Mouse (Mus musculus) spleen, postnatal 10 days (tissue): ENCODE measurements around the gene Ano10.
"Not testable (repeated sequence)": the region's sequence is repeated elsewhere in the genome, so short reads cannot be mapped to it uniquely, and the experiment has no call there.

ENCODE experiments used
- DNase-seq, 2 experiments: peaks; one replicate each; pipeline ENCODE4 v3.0.0; 2021 to 2022; ENCODE audit warnings: low spot score in 2 of 2

Gene Ano10

GRCm38 (mm10) chr9:122294242-122294881 lies at the start of gene Ano10:
Ano10 (minus strand) TSS chr9:122294423.
- DNase-seq, result peak; percentile 75 to 96

DNA sequence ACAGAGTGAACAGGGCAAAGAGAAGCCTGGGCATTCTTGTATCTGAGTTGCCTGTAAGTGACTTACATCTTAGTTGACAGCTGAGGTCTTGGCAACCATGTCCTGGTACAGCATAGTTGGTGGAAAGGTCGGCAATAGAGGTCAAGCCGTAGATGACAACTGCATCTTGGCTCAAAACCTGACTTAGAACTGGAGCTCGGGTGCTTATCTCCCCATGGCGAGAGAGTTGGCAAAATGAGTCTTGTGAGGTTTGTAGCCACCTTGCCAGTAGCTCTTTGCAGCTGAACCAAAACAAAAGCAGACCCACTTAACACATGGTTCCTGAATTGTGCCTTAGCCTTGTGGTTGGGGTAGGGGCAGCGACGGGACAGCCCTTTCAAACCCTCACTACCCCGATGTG lies 49.2 kb upstream of the Ano10 start:
- no peak for DNase-seq

- DNase-seq, result no peak
Measured at GRCm38 (mm10) chr9:122339972-122340371, 45.7 kb upstream of the Ano10 start.

DNA sequence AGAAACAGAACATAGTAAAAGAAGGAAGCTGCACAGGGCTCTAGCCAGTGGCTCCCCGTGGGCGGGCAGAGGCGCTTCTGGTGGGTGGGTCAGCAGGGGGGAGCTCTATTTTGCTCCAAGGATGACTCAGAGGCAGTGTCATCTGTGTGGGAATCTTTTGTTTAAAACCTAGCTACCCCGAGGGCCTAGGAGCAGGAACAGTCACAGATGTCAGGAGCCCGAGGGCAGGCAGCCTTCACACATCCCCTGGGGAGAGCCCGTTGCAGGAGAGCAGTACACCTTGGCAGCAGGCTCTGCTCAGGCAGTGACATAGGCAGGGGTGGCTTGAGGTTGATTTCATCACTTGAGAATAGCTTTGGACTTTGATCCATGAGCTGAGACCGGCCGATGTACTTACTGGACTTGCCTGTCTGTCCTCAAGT lies 43.3 kb upstream of the Ano10 start:
- DNase-seq, result no peak

DNA sequence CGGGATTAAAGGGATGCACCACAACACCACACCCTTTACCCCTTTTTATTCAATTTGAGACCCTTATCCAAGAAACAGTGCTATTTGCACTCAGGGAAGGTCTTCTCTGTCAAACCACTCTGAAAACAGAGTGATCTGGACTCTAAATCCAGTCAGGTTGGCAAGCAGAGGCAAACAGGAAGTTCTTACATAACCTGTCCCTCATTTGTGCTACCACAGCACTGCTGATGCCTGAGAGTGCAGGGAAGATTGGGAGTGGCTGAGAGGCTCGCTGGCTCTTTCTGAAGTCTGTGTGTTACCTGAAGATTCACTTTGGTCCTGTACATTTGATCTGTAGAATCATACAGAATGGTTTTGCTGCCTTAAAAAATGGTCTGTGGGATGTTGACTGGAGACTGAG lies 42.5 kb upstream of the Ano10 start:
- DNase-seq, result no peak

- no peak for DNase-seq
Measured at GRCm38 (mm10) chr9:122328199-122328598, 34.0 kb upstream of the Ano10 start.

DNA sequence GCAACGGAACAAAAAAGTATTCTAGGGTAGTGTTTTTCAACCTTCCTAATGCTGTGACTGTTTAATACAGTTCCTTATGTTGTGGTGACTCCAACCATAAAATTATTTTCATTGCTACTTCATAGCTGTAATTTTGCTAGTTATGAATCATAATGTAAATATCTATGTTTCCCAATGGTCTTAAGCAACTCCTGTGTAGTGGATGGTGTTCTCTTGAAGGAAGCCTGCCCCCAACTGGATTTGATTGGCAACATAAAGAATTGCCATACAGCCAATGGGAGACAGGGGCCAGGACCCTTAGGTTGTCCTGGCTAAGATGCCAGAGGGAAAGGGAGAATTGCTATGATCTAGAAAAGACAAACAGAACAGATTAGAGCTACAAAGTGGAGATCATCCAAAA lies 31.8 kb upstream of the Ano10 start:
- no peak for DNase-seq

DNA sequence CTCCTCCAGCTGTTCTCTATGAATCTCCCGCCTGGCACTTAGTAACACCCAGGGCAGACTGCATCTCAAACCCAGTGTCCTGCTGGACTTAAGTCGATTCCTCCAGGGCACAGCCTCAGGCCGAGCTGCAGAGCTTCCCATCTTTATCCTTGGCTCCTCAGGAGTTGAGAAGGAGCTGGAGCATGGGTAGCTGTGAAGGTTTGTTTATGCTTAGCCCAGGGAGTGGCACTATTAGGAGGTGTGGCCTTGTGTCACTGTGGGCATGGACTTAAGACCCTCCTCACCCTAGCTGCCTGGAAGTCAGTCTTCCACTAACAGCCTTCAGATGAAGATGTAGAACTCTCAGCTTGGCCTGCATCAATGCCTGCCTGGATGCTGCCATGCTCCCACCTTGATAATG lies 28.1 kb upstream of the Ano10 start:
- DNase-seq, result no peak

GRCm38 (mm10) chr9:122320626-122321025 lies 26.4 kb upstream of the Ano10 start:
- no peak for DNase-seq

- DNase-seq, result no peak
Measured at GRCm38 (mm10) chr9:122316562-122316961, 22.3 kb upstream of the Ano10 start.

- no peak for DNase-seq
Measured at GRCm38 (mm10) chr9:122315501-122315900, 21.3 kb upstream of the Ano10 start.

GRCm38 (mm10) chr9:122314942-122315341 lies 20.7 kb upstream of the Ano10 start:
- no peak for DNase-seq

DNA sequence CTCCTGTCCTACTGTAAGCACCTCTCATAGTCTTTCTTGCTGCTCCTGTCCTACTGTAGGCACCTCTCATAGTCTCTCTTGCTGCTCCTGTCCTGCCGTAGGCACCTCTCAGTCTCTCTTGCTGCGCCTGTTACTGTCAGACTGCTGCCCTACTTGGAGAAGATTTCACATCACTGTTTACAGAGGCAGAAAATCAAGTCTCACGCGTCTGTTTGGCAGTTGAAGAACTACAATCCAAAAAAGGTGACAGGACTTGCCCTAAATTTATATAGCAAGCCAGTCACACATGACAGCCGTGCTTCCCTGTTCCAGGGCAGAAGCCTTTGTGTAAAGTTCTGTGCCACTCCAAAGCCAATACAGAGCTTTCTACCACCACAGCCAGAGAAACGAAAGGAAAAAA lies 20.2 kb upstream of the Ano10 start:
- no peak for DNase-seq

- DNase-seq, result not testable (repeated sequence)
Measured at GRCm38 (mm10) chr9:122313128-122313527, 18.9 kb upstream of the Ano10 start.

DNA sequence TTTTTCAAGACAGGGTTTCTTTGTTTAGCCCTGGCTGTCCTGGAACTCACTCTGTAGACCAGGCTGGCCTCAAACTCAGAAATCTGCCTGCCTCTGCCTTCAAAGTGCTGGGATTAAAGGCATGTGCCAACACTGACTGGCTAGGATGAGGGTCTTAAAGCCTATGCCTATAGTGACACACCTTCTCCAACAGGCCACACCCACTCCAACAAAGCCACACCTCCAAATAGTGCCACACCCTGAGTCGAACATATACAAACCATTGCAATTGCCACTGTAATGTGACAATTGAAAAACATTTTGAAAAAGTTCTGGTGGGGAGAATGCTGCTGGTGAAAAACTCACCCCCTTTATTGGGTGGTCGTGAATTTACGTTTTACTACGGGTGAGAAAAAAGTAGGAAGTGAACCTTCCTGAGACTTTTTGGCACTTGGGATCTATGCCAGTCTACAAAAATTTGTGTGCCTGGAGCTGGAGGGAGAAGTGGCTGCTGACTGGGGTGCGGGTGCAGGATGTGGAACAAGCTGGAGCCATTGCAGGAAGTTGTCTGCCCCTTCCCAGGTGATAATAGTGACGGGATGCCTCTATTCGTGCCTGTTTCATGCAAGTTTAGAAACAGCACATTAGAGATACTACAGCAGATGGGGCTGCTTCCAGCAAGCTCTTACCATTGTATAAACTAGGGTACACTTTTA lies 18.2 kb upstream of the Ano10 start:
- DNase-seq, result no peak

DNA sequence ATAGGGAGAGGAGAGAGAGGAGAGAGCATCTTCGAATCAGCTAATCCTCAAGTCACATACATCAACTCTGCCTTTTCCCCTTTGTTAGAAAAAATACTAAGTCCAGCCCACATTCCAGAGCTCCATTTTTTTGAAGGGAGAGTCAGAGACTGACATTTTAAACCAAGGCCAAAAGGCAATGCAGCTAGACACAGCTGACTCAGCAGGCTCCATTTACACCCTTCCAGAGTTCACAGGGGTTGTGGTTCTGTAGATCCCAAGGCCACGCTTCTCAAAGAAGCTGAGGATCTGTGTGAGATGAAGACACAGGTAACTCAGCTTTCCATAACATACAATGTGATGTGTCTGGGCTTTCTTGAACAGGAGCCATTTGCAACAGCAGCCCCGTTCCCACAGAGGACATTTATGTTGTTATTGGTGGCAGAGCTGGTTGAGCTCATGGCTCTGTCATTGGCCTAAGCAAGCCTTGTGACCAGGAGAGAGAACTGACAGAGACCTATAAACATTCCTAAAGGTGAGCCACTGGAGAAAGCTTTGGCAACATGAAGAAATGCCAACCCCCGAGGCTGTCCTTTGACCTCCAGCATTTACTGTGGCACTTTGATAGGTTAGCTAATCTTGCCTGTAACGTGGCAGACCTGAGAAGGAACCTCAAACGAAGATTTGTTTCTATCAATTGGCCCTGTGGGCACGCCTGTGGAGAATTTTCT lies 17.0 kb upstream of the Ano10 start:
- no peak for DNase-seq

GRCm38 (mm10) chr9:122310613-122311049 lies 16.4 kb upstream of the Ano10 start:
- DNase-seq, result peak; percentile 70 to 86

DNA sequence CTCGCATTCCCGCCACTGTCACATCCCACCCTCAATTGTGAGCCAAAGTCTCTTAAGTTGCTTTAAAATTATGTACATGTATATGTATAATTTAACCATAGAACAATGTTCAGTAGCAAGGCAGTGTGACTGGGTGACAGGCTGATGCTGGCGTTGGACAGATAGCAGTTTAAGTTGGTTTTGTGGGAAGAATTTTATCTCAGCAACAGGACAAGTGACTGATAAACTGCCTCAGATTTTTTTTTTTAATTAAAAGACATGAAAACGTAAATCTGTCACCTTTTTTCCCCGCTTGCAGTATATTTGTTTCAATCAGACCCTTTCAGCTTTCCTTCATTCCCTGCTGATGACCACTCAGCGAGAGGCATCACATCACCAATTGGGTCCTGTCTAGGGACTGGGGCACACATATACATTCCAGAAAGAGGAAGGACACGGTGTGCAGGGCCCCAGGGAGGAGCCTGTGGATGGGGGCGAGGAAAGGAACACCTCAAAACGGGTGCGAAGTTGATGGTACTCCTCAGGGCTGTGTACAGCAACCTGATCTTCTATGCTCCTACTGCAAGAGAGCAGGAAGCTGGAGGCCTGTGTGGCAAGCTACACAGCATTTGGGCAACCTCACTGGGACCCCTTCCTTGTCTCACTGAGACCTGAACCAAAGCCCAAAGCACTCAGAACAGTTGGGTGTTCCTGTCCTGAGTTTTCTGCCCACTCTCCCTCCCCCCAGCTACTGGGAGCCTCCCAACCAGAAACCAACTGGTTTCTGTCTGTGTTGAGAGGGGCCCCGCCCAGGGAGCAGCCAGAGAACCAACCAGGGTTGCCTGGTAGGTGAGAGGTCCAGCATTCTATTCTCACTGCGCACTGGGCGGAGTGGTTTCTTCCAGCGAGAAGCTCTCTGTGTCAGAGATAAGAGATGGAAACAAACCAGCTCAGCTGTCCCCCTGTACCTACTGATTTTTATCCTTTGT lies 15.1 kb upstream of the Ano10 start:
- peak in 1 of 2 experiments; percentile 24 for DNase-seq

GRCm38 (mm10) chr9:122305302-122305701 lies 11.1 kb upstream of the Ano10 start:
- no peak for DNase-seq

- DNase-seq, result no peak
Measured at GRCm38 (mm10) chr9:122296169-122296568, 1.9 kb upstream of the Ano10 start.

GRCm38 (mm10) chr9:122295396-122295795 lies 1.2 kb upstream of the Ano10 start:
- no peak for DNase-seq

DNA sequence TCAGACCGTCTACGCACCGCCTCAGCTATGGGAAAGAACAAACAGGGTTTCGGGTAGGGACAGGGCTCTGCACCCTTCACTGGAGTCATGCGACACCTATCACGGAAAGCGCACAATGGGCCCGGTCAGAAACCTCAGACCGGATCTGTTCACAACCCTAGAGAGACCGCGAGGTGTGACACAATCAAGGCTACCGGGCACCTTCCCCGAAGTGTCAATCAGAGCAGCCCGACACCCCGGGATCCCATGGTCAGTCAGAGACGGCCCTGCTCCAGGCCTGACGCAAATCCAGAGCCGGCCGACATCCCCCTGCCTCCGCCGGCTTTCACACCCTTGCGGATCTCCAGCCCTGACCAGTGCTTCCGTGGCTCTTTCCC lies 370 bp downstream of the Ano10 start:
- DNase-seq, result no peak
